Mouse (Mus musculus) liver, embryonic 14.5 days (tissue): ENCODE measurements around the gene Tnfaip3. TPM values are rescaled to one million over a fixed set of nuclear protein-coding genes. Genes with fewer than 3 reads are reported as not detected.

ENCODE experiments used
- ATAC-seq: fragments of 200-750 bp; cut with Nextera tagmentation; 2 replicates; pipeline ENCODE4 v1.8.0; 2017; ENCODE audit warnings: moderate number of reproducible peaks, mild to moderate bottlenecking, moderate library complexity; ENCODE audit not compliant: insufficient read depth
- DNase-seq, 3 experiments: peaks; one replicate each; pipeline ENCODE4 v3.0.0-alpha.2; 2012 to 2013; ENCODE audit warnings: low read depth in 3 of 3, low spot score in 3 of 3
- H3K27ac ChIP-seq: fragments of 300-500 bp; sonication (generic); 2 replicates; pipeline ENCODE4 v1.5.1; 2014; ENCODE audit warnings: moderate library complexity, mild to moderate bottlenecking, control low read depth, inconsistent platforms
- H3K27me3 ChIP-seq: fragments of 300-500 bp; sonication (generic); 2 replicates; pipeline ENCODE4 v1.6.1; 2014; ENCODE audit warnings: mild to moderate bottlenecking, low read length, moderate library complexity; ENCODE audit not compliant: control insufficient read depth, insufficient read depth
- H3K36me3 ChIP-seq: fragments of 300-500 bp; sonication (generic); replicated peaks from 2 replicates; pipeline ENCODE4 v1.6.1; 2014; ENCODE audit warnings: low read depth; ENCODE audit not compliant: control insufficient read depth, insufficient read depth
- H3K4me1 ChIP-seq, 2 experiments: fragments of 200-500 bp in 1 of 2; fragments of 300-500 bp in 1 of 2; sonication (generic) in 1 of 2; replicated peaks; 2 replicates each; pipeline ENCODE4 v1.6.1; 2012 to 2014; ENCODE audit warnings: antibody characterized with exemption in 1 of 2, inconsistent platforms in 1 of 2, low read length in 1 of 2; ENCODE audit not compliant: control insufficient read depth in 2 of 2, insufficient read depth in 2 of 2
- H3K4me2 ChIP-seq: fragments of 300-500 bp; sonication (generic); 2 replicates; pipeline ENCODE4 v1.6.1; 2014; ENCODE audit warnings: low read depth, mild to moderate bottlenecking, control low read depth, moderate library complexity
- H3K4me3 ChIP-seq, 2 experiments: fragments of 200-500 bp in 1 of 2; fragments of 300-500 bp in 1 of 2; sonication (generic) in 1 of 2; 2 replicates each; pipeline ENCODE4 v1.5.1; 2012 to 2014; ENCODE audit warnings: low read depth in 2 of 2, low read length in 2 of 2, mild to moderate bottlenecking in 2 of 2, control low read depth in 1 of 2, inconsistent platforms in 1 of 2, moderate library complexity in 1 of 2; ENCODE audit not compliant: insufficient read depth in 1 of 2
- H3K9ac ChIP-seq: fragments of 300-500 bp; sonication (generic); replicated peaks from 2 replicates; pipeline ENCODE4 v1.6.1; 2014; ENCODE audit warnings: mild to moderate bottlenecking, control low read depth, moderate library complexity
- H3K9me3 ChIP-seq: fragments of 300-500 bp; sonication (generic); 2 replicates; pipeline ENCODE4 v1.6.1; 2016; ENCODE audit warnings: low read length, mixed read lengths; ENCODE audit not compliant: control insufficient read depth
- CTCF ChIP-seq: IDR thresholded peaks from 2 replicates; pipeline ENCODE4 v1.5.1; 2016; ENCODE audit warnings: antibody characterized with exemption, low read depth, control low read depth
- EP300 ChIP-seq: IDR thresholded peaks from 2 replicates; pipeline ENCODE4 v1.6.1; 2016; ENCODE audit warnings: antibody characterized with exemption, low read depth
- WGBS: fragments of 180-500 bp; shearing (Covaris S2); extraction: QIAGEN DNeasy Blood & Tissue Kit; methylation state at CpG from one replicate; pipeline ENCODE4 v1.1.7; 2014; ENCODE audit not compliant: insufficient replicate concordance; 5-methylcytosine and 5-hydroxymethylcytosine counted together
- polyA plus RNA-seq, 2 experiments: library from polyadenylated mRNA; depleted of rRNA in 1 of 2; stranded (reverse) in 1 of 2; unstranded in 1 of 2; fragments of >200 nt; fragmentation: Nextera tagmentation in 1 of 2; extraction: Ambion mirVana in 1 of 2; gene quantifications; 2 replicates each; pipeline versions ENCODE4 v1.2.1 to v1.2.3; 2012 to 2014

Tnfaip3 gene
- polyA plus RNA-seq, 2 experiments = 0.77 to 1.1 TPM

DNA sequence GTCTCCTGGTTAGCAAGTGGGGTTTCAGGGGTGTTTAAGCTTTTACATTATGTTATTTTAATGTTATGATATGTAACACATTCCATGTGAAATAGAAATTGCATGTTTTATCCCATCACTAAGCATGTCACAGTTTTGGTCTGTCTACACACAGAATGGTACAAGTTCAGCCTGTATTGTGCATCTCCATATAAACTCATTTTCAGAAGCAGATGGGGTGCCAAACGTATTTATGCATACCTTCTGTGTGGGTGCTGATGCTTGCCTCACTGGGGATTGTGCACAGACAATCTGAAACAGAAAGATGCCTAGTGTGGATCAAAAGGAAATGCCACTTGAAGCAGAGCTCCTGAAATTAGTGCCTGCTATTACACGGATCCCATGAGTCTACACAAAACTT lies 15.2 kb upstream of the Tnfaip3 start:
- Histone ChIP-seq H3K4me1 (peaks cover 0 to 3% of the 10 kb centered on the region in 2 experiments; a peak in 2 of 4 replicates), H3K4me3 (no peak overlapping the region), H3K9ac (no peak overlapping the region), H3K36me3 (no peaks in the 10 kb centered on the region), H3K27ac (no peak overlapping the region), H3K9me3 (no peaks in the 10 kb centered on the region), H3K27me3 (no peaks in the 10 kb centered on the region), H3K4me2 (no peak overlapping the region)
- WGBS = 55% methylated on average over 2 of the region's 2 CpGs
- no peak for DNase-seq
- no peak for TF ChIP-seq CTCF
- no peak for TF ChIP-seq EP300
- ATAC-seq = no peak

DNA sequence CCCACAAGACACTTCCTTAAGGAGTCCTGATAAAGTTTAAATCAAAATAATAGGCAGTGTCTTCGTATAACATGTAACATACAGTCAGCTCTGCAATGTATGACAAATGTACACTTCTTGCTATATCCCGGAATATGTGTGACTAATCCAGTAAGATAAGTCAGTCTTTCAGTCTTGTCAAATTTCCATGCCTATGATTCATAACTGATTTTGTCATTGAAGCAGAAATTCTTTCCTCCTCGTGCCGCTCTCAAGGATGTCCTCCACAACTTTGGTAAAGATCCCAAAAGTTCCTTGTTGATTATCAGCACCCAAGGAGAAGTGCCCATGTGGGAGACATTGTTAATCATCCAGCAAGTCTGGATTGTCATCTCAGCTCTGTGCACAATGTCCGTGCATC lies 11.3 kb upstream of the Tnfaip3 start:
- Histone ChIP-seq H3K9me3 (no peaks in the 10 kb centered on the region), H3K27ac (no peak overlapping the region), H3K36me3 (no peaks in the 10 kb centered on the region), H3K27me3 (no peaks in the 10 kb centered on the region), H3K4me2 (no peak overlapping the region), H3K4me1 (no peaks in the 10 kb centered on the region), H3K4me3 (no peak overlapping the region), H3K9ac (no peak overlapping the region)
- 71% methylated on average over 5 of the region's 5 CpGs for WGBS
- TF ChIP-seq EP300 (no peak), CTCF (no peak)
- DNase-seq (no peak), ATAC-seq (no peak)

DNA sequence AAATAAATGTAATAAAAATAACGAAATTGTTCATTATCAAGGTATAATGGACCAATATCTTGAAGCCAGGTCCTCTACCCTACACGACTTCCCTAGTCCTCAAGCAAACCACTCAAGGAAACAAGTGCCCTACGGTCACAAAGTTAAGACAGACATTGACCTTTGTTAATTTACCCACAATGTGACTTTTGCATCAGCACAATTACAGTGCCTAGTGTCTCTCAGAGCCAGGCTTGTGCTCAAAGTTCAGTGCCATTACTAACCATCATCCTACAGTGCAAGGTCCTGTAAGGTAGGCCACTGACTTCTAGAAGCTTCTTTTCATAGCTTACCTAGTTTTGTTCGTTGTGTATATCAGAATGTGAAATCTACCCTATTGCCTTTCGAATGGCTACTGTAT lies 8.9 kb upstream of the Tnfaip3 start:
- H3K4me2 ChIP-seq = no peak overlapping the region
- TF ChIP-seq CTCF = no peak
- no peak for TF ChIP-seq EP300
- 68% methylated on average over 5 of the region's 5 CpGs for WGBS
- no peaks in the 10 kb centered on the region for H3K27me3 ChIP-seq
- H3K36me3 ChIP-seq = no peaks in the 10 kb centered on the region
- ATAC-seq (no peak), DNase-seq (no peak)
- H3K4me1 ChIP-seq = no peaks in the 10 kb centered on the region
- no peak overlapping the region for H3K4me3 ChIP-seq
- no peaks in the 10 kb centered on the region for H3K9me3 ChIP-seq
- no peak overlapping the region for H3K27ac ChIP-seq
- no peak overlapping the region for H3K9ac ChIP-seq

DNA sequence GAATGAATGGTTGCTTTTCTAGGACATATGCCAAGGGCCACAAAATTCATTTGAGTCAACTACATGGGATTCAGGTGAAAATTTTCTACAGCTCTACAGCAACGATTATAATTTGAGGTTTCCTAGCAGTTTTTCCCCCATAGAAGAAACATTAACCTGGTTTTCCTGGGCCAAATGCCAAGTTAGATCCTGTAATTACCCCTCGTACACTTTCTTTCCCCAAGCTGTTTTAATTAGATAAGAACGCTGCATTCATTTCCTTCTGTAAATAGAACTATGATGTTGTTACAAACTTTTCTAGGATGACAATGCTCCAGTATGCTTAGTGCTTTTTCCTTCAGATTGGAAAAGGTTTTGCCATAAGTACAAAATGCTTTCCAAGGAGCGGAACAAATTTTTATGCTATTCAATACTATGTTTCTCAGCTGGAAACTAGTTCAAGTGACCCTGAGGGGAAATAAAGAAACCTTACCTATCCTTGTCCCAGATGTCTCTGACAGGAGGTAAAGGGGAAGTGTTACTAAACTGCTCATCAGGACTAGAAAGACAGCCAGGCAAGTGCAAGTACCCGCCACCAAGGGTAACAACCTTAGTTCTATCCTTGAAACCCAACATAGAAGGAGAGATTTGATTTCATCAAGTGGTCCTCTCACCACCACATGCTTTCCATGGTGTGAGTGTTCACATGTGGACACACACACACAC lies 8.3 kb upstream of the Tnfaip3 start:
- 49% methylated on average over 5 of the region's 5 CpGs for WGBS
- H3K36me3 ChIP-seq = no peaks in the 10 kb centered on the region
- no peak overlapping the region for H3K4me2 ChIP-seq
- H3K9me3 ChIP-seq = no peaks in the 10 kb centered on the region
- H3K27ac ChIP-seq = no peak overlapping the region
- ATAC-seq = no peak
- DNase-seq = no peak
- no peak overlapping the region for H3K9ac ChIP-seq
- no peaks in the 10 kb centered on the region for H3K4me1 ChIP-seq
- no peak for TF ChIP-seq CTCF
- no peak for TF ChIP-seq EP300
- H3K27me3 ChIP-seq = no peaks in the 10 kb centered on the region
- no peak overlapping the region for H3K4me3 ChIP-seq

DNA sequence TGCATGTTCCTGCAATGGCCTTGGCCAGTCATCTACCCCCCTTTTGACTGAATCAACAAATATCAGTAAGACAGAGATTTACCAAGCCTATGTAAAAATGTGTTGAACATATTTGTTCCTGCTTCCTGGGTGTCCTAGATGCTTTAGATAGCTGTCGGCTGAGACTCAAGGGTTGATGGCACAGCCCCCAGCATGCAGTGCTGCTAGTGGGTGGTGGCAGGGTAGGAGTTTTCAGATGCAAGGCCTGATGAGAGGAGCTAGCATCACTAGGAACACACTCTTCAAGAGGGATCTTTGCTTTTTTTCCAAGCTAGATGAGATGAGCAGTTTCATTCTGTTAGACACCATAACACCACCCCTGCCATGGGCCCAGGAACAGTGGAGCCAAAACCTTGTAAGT lies 6.8 kb upstream of the Tnfaip3 start:
- 52% methylated on average over 1 of the region's 1 CpGs for WGBS
- no peak overlapping the region for H3K27ac ChIP-seq
- H3K4me2 ChIP-seq = no peak overlapping the region
- no peak overlapping the region for H3K4me3 ChIP-seq
- no peak for TF ChIP-seq EP300
- TF ChIP-seq CTCF = no peak
- ATAC-seq (no peak), DNase-seq (no peak)
- no peak overlapping the region for H3K9ac ChIP-seq
- H3K36me3 ChIP-seq = no peaks in the 10 kb centered on the region
- no peaks in the 10 kb centered on the region for H3K9me3 ChIP-seq
- H3K27me3 ChIP-seq = no peaks in the 10 kb centered on the region
- no peaks in the 10 kb centered on the region for H3K4me1 ChIP-seq
